Mouse (Mus musculus) limb, embryonic 13.5 days (tissue): ENCODE results near the gene Gm2030. TPM values are rescaled to one million over a fixed set of nuclear protein-coding genes. Genes with fewer than 3 reads are reported as not detected.
"Not testable (repeated sequence)": the region's sequence is repeated elsewhere in the genome, so short reads cannot be mapped to it uniquely, and the experiment has no call there.

Experiments used
- ATAC-seq: fragments of 200-750 bp; cut with Nextera tagmentation; 2 replicates; pipeline ENCODE4 v1.8.0; 2017; ENCODE audit warnings: low read depth, moderate number of reproducible peaks, moderate TSS enrichment; ENCODE audit not compliant: low FRiP score
- H3K27ac ChIP-seq: fragments of 300-500 bp; sonication (generic); 2 replicates; pipeline ENCODE4 v1.5.1; 2015; ENCODE audit warnings: inconsistent platforms, mild to moderate bottlenecking, moderate library complexity
- H3K27me3 ChIP-seq: fragments of 300-500 bp; sonication (generic); 2 replicates; pipeline ENCODE4 v1.6.1; 2015; ENCODE audit warnings: mild to moderate bottlenecking, inconsistent platforms
- H3K36me3 ChIP-seq: fragments of 300-500 bp; sonication (generic); 2 replicates; pipeline ENCODE4 v1.6.1; 2015; ENCODE audit warnings: inconsistent platforms, mild to moderate bottlenecking, moderate library complexity
- H3K4me1 ChIP-seq: fragments of 300-500 bp; sonication (generic); 2 replicates; pipeline ENCODE4 v1.6.1; 2015; ENCODE audit warnings: inconsistent platforms
- H3K4me2 ChIP-seq: fragments of 300-500 bp; sonication (generic); replicated peaks from 2 replicates; pipeline ENCODE4 v1.6.1; 2015; ENCODE audit warnings: inconsistent platforms, mild to moderate bottlenecking, moderate library complexity
- H3K4me3 ChIP-seq: fragments of 300-500 bp; sonication (generic); 2 replicates; pipeline ENCODE4 v1.5.1; 2015; ENCODE audit warnings: moderate library complexity, mild to moderate bottlenecking, inconsistent platforms
- H3K9ac ChIP-seq: fragments of 300-500 bp; sonication (generic); 2 replicates; pipeline ENCODE4 v1.6.1; 2015; ENCODE audit warnings: mild to moderate bottlenecking, inconsistent platforms
- H3K9me3 ChIP-seq: fragments of 300-500 bp; sonication (generic); 2 replicates; pipeline ENCODE4 v1.6.1; 2016; ENCODE audit warnings: inconsistent platforms
- WGBS: fragments of 180-500 bp; shearing (Covaris S2); methylation state at CpG from one replicate; pipeline ENCODE4 v1.1.7; 2015; 5-methylcytosine and 5-hydroxymethylcytosine counted together
- polyA plus RNA-seq: library from polyadenylated mRNA; unstranded; fragments of >200 nt; fragmentation: Nextera tagmentation; extraction: Ambion mirVana; gene quantifications from 2 replicates; pipeline ENCODE4 v1.2.1, GENCODE M21; 2015

The Gm2030 gene
- polyA plus RNA-seq: not detected in 2 replicates

- H3K27me3 ChIP-seq, H3K4me3 ChIP-seq, ATAC-seq, H3K9me3 ChIP-seq, H3K9ac ChIP-seq, H3K27ac ChIP-seq, H3K4me2 ChIP-seq, H3K36me3 ChIP-seq, H3K4me1 ChIP-seq: not testable (repeated sequence)
- 75% methylated on average over 4 of the region's 4 CpGs for WGBS
These were observed at the start of gene Gm2030 for GRCm38 (mm10) chrX:26309944-26310343. Gene Gm2030 (minus strand): TSS chrX:26310044.

Other genes starting within 250 kb of the Gm2030 start
- not detected in 2 replicates for gene Gm2012, start 78.7 kb downstream of the Gm2030 start, polyA plus RNA-seq
- not detected in 2 replicates for gene Slx, start 235.5 kb upstream of the Gm2030 start, polyA plus RNA-seq